13 mouse cellular contexts compared by ENCODE assay signal in genomic region chr9:107342201-107342709, GRCm38 (mm10). TPM values are rescaled to one million over a fixed set of nuclear protein-coding genes. Genes with fewer than 3 reads are reported as not detected.
"Had no signal": no experiment of that assay in that cellular context is flagged by ENCODE, and none has a peak within 500 bp of the region (broad histone marks: within the 10 kb centered on the region; RNA-seq: fewer than 3 reads in every experiment).

No protein-coding gene starts in this region.

- H3K27ac ChIP-seq: limb, embryonic 13.5 days; liver, embryonic 14.5 days; midbrain, embryonic 13.5 days had no signal

- DNase-seq: kidney, adult 8-10 months; kidney, postnatal 36 days; layer of hippocampus, adult 9-11 months; layer of hippocampus, postnatal 36 days; lung, adult 18-20 months; retina, postnatal 1 day; right cerebral cortex, postnatal 4 days; spleen, adult 18-20 months had no signal

- H3K4me3 ChIP-seq: limb, embryonic 13.5 days; midbrain, embryonic 13.5 days had no signal

- ATAC-seq: intestine, postnatal 0 days; midbrain, embryonic 13.5 days had no signal

RNA-seq across cellular contexts. Expression of gene Cacna2d2, which starts 57.2 kb away (rescaled TPM):
- polyA plus RNA-seq: liver, adult 2 months had no signal
